Mouse (Mus musculus) lung, embryonic 15.5 days (tissue): ENCODE results near the gene Sos1. TPM values are rescaled to one million over a fixed set of nuclear protein-coding genes. Genes with fewer than 3 reads are reported as not detected.
A peak's percentile ranks its signal among the peaks of the same experiment; 100 is the strongest.
"Not testable (repeated sequence)": the region's sequence is repeated elsewhere in the genome, so short reads cannot be mapped to it uniquely, and the experiment has no call there.

ENCODE experiments used
- ATAC-seq: fragments of 200-750 bp; cut with Nextera tagmentation; 2 replicates; pipeline ENCODE4 v1.8.0; 2017; ENCODE audit warnings: moderate number of reproducible peaks, borderline replicate concordance; ENCODE audit not compliant: low FRiP score, low TSS enrichment; ENCODE audit errors: extremely low read depth
- H3K27ac ChIP-seq: fragments of 300-500 bp; sonication (generic); 2 replicates; pipeline ENCODE4 v1.5.1; 2015; ENCODE audit warnings: moderate library complexity, mild to moderate bottlenecking, inconsistent platforms
- H3K27me3 ChIP-seq: fragments of 300-500 bp; sonication (generic); 2 replicates; pipeline ENCODE4 v1.6.1; 2015; ENCODE audit warnings: inconsistent platforms
- H3K36me3 ChIP-seq: fragments of 300-500 bp; sonication (generic); 2 replicates; pipeline ENCODE4 v1.6.1; 2015; ENCODE audit warnings: inconsistent platforms
- H3K4me1 ChIP-seq: fragments of 300-500 bp; sonication (generic); 2 replicates; pipeline ENCODE4 v1.6.1; 2015; ENCODE audit warnings: inconsistent platforms
- H3K4me2 ChIP-seq: fragments of 300-500 bp; sonication (generic); 2 replicates; pipeline ENCODE4 v1.6.1; 2015; ENCODE audit warnings: inconsistent platforms, mild to moderate bottlenecking, moderate library complexity
- H3K4me3 ChIP-seq: fragments of 300-500 bp; sonication (generic); 2 replicates; pipeline ENCODE4 v1.5.1; 2015; ENCODE audit warnings: mild to moderate bottlenecking, inconsistent platforms
- H3K9ac ChIP-seq: fragments of 300-500 bp; sonication (generic); 2 replicates; pipeline ENCODE4 v1.6.1; 2015; ENCODE audit warnings: inconsistent platforms
- H3K9me3 ChIP-seq: fragments of 300-500 bp; sonication (generic); 2 replicates; pipeline ENCODE4 v1.6.1; 2016; ENCODE audit warnings: inconsistent platforms
- WGBS: fragments of 180-500 bp; shearing (Covaris S2); methylation state at CpG from one replicate; pipeline ENCODE4 v1.1.7; 2015; 5-methylcytosine and 5-hydroxymethylcytosine counted together
- polyA plus RNA-seq: library from polyadenylated mRNA; unstranded; fragments of >200 nt; fragmentation: Nextera tagmentation; extraction: Ambion mirVana; gene quantifications from 2 replicates; pipeline ENCODE4 v1.2.1, GENCODE M21; 2015

Sos1 gene
- polyA plus RNA-seq, 1 experiment from 2014 or later = 4.5 TPM

GRCm38 (mm10) chr17:80492811-80493210, 12.6 kb upstream of the Sos1 start:
- H3K9ac ChIP-seq = no peak overlapping the region
- H3K27me3 ChIP-seq = no peaks in the 10 kb centered on the region
- WGBS = 80% methylated on average over 4 of the region's 4 CpGs
- no peak overlapping the region for H3K4me3 ChIP-seq
- no peaks in the 10 kb centered on the region for H3K9me3 ChIP-seq
- no peak for ATAC-seq
- no peak overlapping the region for H3K4me2 ChIP-seq
- no peak overlapping the region for H3K27ac ChIP-seq
- H3K4me1 ChIP-seq = peaks cover 9% of the 10 kb centered on the region
- H3K36me3 ChIP-seq = no peaks in the 10 kb centered on the region

GRCm38 (mm10) chr17:80492274-80492673, 12.0 kb upstream of the Sos1 start:
- H3K27ac ChIP-seq = no peak overlapping the region
- 83% methylated on average over 4 of the region's 4 CpGs for WGBS
- no peaks in the 10 kb centered on the region for H3K9me3 ChIP-seq
- ATAC-seq = no peak
- no peak overlapping the region for H3K9ac ChIP-seq
- no peak overlapping the region for H3K4me3 ChIP-seq
- peaks cover 9% of the 10 kb centered on the region for H3K4me1 ChIP-seq
- H3K36me3 ChIP-seq = no peaks in the 10 kb centered on the region
- H3K27me3 ChIP-seq = no peaks in the 10 kb centered on the region
- H3K4me2 ChIP-seq = no peak overlapping the region

GRCm38 (mm10) chr17:80490166-80490565, 9.9 kb upstream of the Sos1 start:
- Histone ChIP-seq H3K4me1 (peaks cover 9% of the 10 kb centered on the region), H3K9me3 (no peaks in the 10 kb centered on the region), H3K36me3 (no peaks in the 10 kb centered on the region), H3K4me3 (no peak overlapping the region), H3K9ac (no peak overlapping the region), H3K4me2 (no peak overlapping the region), H3K27ac (no peak overlapping the region), H3K27me3 (no peaks in the 10 kb centered on the region)
- 50% methylated on average over 5 of the region's 5 CpGs for WGBS
- ATAC-seq = no peak

- ATAC-seq = peak; percentile 56; the same call in 1 of the 2 replicates
- Histone ChIP-seq H3K4me1 (peaks cover 9% of the 10 kb centered on the region), H3K27me3 (no peaks in the 10 kb centered on the region), H3K27ac (peak overlapping the region; percentile 27; the same call in 1 of the 2 replicates), H3K9me3 (no peaks in the 10 kb centered on the region), H3K9ac (no peak overlapping the region), H3K4me3 (no peak overlapping the region), H3K4me2 (no peak overlapping the region), H3K36me3 (no peaks in the 10 kb centered on the region)
- WGBS = 39% methylated on average over 3 of the region's 3 CpGs
These were observed 8.7 kb upstream of the Sos1 start for GRCm38 (mm10) chr17:80488918-80489317.

- no peak overlapping the region for H3K27ac ChIP-seq
- no peaks in the 10 kb centered on the region for H3K27me3 ChIP-seq
- no peaks in the 10 kb centered on the region for H3K36me3 ChIP-seq
- no peak overlapping the region for H3K9ac ChIP-seq
- no peak overlapping the region for H3K4me3 ChIP-seq
- H3K4me2 ChIP-seq = no peak overlapping the region
- WGBS = 87% methylated on average over 5 of the region's 5 CpGs
- ATAC-seq = no peak
- peaks cover 29% of the 10 kb centered on the region for H3K4me1 ChIP-seq
- H3K9me3 ChIP-seq = no peaks in the 10 kb centered on the region
These were observed 4.9 kb upstream of the Sos1 start for GRCm38 (mm10) chr17:80485160-80485559.

- Histone ChIP-seq H3K9me3 (no peaks in the 10 kb centered on the region), H3K4me1 (peaks cover 27% of the 10 kb centered on the region), H3K4me2 (peak overlapping the region; percentile 65), H3K9ac (peak overlapping the region; percentile 92), H3K4me3 (peak overlapping the region; percentile 95), H3K27me3 (no peaks in the 10 kb centered on the region), H3K27ac (peak overlapping the region; percentile 96), H3K36me3 (no peaks in the 10 kb centered on the region)
- ATAC-seq = no peak
- 40% methylated on average over 7 of the region's 7 CpGs for WGBS
These were observed 587 bp upstream of the Sos1 start for GRCm38 (mm10) chr17:80480855-80481224.

GRCm38 (mm10) chr17:80479295-80480030, 790 bp downstream of the Sos1 start:
- Histone ChIP-seq H3K36me3 (no peaks in the 10 kb centered on the region), H3K4me3 (peak overlapping the region; percentile 95), H3K27ac (peak overlapping the region; percentile 96), H3K9me3 (no peaks in the 10 kb centered on the region), H3K9ac (peak overlapping the region; percentile 92), H3K4me1 (peaks cover 27% of the 10 kb centered on the region), H3K27me3 (no peaks in the 10 kb centered on the region), H3K4me2 (peak overlapping the region; percentile 65)
- under 1% methylated on average over 71 of the region's 71 CpGs for WGBS
- ATAC-seq = peak; percentile 50

- Histone ChIP-seq H3K9me3 (no peaks in the 10 kb centered on the region), H3K36me3 (no peaks in the 10 kb centered on the region), H3K27ac (no peak overlapping the region), H3K4me1 (peaks cover 22% of the 10 kb centered on the region), H3K4me3 (no peak overlapping the region), H3K27me3 (no peaks in the 10 kb centered on the region), H3K9ac (no peak overlapping the region), H3K4me2 (no peak overlapping the region)
- 82% methylated on average over 2 of the region's 2 CpGs for WGBS
- ATAC-seq = no peak
These were observed 2.6 kb downstream of the Sos1 start for GRCm38 (mm10) chr17:80477679-80478078.

GRCm38 (mm10) chr17:80476496-80476895, 3.8 kb downstream of the Sos1 start:
- Histone ChIP-seq H3K36me3 (no peaks in the 10 kb centered on the region), H3K9me3 (no peaks in the 10 kb centered on the region), H3K4me2 (no peak overlapping the region), H3K27me3 (no peaks in the 10 kb centered on the region), H3K27ac (no peak overlapping the region), H3K4me3 (no peak overlapping the region), H3K9ac (no peak overlapping the region), H3K4me1 (peaks cover 18% of the 10 kb centered on the region)
- ATAC-seq = no peak
- 84% methylated on average over 4 of the region's 4 CpGs for WGBS

- no peaks in the 10 kb centered on the region for H3K9me3 ChIP-seq
- no peak overlapping the region for H3K4me3 ChIP-seq
- no peak overlapping the region for H3K4me2 ChIP-seq
- no peak overlapping the region for H3K27ac ChIP-seq
- no peaks in the 10 kb centered on the region for H3K36me3 ChIP-seq
- no peak for ATAC-seq
- no peak overlapping the region for H3K9ac ChIP-seq
- 40% methylated on average over 8 of the region's 8 CpGs for WGBS
- no peaks in the 10 kb centered on the region for H3K27me3 ChIP-seq
- H3K4me1 ChIP-seq = peaks cover 5% of the 10 kb centered on the region; the same call in 1 of the 2 replicates
These were observed 9.0 kb downstream of the Sos1 start for GRCm38 (mm10) chr17:80471056-80471802.

GRCm38 (mm10) chr17:80468417-80468894, 11.8 kb downstream of the Sos1 start:
- H3K9me3 ChIP-seq, H3K4me1 ChIP-seq, H3K4me2 ChIP-seq, H3K36me3 ChIP-seq, H3K27ac ChIP-seq, ATAC-seq, H3K27me3 ChIP-seq, H3K9ac ChIP-seq, H3K4me3 ChIP-seq: not testable (repeated sequence)
- WGBS = 42% methylated on average over 3 of the region's 3 CpGs

GRCm38 (mm10) chr17:80460258-80460657, 20.0 kb downstream of the Sos1 start:
- no peak overlapping the region for H3K4me2 ChIP-seq

More at GRCm38 (mm10) chr17:80460258-80460657, 20.0 kb downstream of the Sos1 start:
- H3K9ac ChIP-seq = no peak overlapping the region
- H3K9me3 ChIP-seq = no peaks in the 10 kb centered on the region
- H3K27me3 ChIP-seq = no peaks in the 10 kb centered on the region
- no peaks in the 10 kb centered on the region for H3K4me1 ChIP-seq
- WGBS = 43% methylated on average over 5 of the region's 5 CpGs
- no peaks in the 10 kb centered on the region for H3K36me3 ChIP-seq
- H3K4me3 ChIP-seq = no peak overlapping the region
- no peak for ATAC-seq
- no peak overlapping the region for H3K27ac ChIP-seq
